Mouse (Mus musculus) testis, adult 2 months (tissue): ENCODE data around the gene Plekhh3.

Experiments
- CTCF ChIP-seq: fragments of 200-500 bp; IDR thresholded peaks from 2 replicates; pipeline ENCODE4 v1.5.1; 2012; ENCODE audit warnings: low read depth, mild to moderate bottlenecking, inconsistent platforms, low read length, moderate library complexity; ENCODE audit not compliant: control insufficient read depth, insufficient read depth, insufficient replicate concordance
- POLR2A ChIP-seq: fragments of 200-500 bp; IDR thresholded peaks from 2 replicates; pipeline ENCODE4 v1.6.1; 2012; ENCODE audit warnings: low read depth, mild to moderate bottlenecking, inconsistent platforms, low read length, moderate library complexity; ENCODE audit not compliant: control insufficient read depth

GRCm38 (mm10) chr11:101174389-101174745 is 3.2 kb upstream of the Plekhh3 start:
- no peak for TF ChIP-seq CTCF
- TF ChIP-seq POLR2A = no peak
